Mouse (Mus musculus): ENCODE results near the gene Nptx1. TPM values are rescaled to one million over a fixed set of nuclear protein-coding genes. Genes with fewer than 3 reads are reported as not detected.

Nptx1 gene
- total RNA-seq, 2 experiments from 2014 or later, result not detected

DNA sequence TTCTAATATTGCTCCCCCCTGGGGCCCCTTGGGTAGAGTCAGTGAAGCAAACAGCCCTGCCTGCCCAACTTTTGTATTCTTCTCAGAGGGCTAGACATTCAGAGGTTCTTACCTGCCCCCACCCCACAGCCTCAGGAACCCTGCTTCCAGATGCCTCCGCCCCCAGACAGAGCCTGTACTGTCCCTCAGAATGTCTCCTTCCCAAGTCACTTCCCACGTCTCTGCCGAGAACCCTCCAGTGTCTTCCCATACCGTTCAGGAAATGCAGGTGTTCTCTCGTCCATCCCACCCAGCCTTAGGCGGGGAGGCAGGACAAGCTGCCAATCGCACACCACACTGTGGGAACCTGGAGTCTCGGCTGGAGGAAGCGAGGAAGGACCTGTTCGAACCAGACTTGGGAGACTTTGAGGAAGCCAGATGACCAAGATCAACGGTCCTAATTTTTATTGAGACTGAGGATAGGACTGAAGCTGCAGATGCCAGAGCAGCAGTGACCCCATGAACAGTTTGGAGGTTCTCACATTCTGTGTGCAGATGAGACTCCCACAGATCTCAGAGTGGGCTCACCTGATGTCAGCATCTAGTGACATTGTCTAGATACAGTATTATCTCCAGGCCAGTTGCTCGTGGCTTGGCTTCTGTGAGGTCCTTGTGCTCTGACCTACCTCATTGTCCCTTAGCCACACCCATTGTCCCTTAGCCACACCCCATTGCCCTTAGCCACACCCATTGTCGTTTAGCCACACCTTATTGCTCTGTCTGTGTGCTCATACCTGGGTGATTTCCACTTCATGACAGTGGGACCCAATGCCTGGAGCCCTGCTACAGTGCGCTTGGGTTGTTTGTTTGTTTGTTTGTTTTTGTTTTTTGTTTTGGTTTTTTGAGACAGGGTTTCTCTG lies 21.2 kb downstream of the Nptx1 start:
- ATAC-seq (replicated peaks; ENCODE audit: low FRiP score, poor library complexity, severe bottlenecking), result no peak

DNA sequence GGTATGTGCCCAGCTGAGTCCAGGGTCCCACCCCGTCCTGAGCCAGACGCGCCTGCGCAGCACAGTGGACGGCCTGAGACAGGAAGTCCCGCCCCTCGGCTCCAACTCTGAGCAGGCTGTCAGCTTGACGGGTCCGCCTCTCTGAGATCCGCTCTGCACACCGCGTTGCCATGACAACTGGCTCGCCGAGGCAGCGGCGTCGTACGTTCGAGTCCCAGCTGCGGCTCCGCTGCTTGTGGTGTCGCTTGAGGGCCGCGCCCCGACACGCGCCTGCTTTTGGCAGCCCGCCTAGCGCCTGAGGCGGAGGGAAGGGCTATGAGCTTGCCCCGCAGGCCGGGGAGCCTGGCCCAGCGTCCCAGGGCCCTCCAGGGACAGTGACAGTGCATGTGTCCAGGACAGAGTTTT lies 23.0 kb downstream of the Nptx1 start:
- ATAC-seq (replicated peaks; ENCODE audit: low FRiP score, poor library complexity, severe bottlenecking), result peak; percentile 60

DNA sequence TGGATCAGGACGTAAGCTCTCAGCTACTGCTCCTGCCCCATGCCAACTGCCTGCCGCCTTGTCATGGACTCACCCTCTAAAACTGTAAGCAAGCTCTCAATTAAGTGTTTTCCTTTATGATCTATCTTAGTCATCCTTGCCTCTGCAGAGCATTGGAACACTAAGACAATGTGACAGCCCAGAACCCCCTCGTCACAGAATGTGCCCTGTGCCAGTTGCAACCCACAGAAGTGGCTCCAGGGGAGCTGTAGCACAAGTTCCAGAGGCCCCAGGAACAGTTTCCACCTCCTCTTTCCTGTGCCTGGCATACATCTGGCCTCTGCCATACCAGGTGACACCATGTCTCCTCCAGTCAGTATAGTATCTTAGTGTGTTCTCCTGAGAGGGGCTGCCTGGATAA lies 24.2 kb downstream of the Nptx1 start:
- no peak for ATAC-seq (replicated peaks; ENCODE audit: low FRiP score, poor library complexity, severe bottlenecking)

DNA sequence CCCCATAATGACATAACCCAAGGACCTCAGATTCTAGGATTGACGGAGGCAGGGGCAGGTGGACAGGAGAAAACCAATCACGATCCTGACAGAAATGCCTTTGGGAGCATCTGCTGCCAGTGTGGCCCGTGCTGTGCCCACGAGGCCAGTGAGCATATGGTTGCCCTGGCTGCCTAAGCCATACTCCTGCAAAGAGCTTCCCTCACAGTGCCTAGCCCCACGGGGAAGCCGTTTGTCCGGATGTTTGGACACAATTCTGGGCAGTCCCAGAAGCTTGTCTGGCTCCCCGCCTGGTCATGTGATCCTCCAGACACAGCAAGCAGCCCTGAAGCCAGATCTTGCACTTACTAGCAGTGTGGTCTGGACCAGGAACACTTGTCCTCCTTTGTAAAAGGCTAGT lies 24.8 kb downstream of the Nptx1 start:
- no peak for ATAC-seq (replicated peaks; ENCODE audit: low FRiP score, poor library complexity, severe bottlenecking)

DNA sequence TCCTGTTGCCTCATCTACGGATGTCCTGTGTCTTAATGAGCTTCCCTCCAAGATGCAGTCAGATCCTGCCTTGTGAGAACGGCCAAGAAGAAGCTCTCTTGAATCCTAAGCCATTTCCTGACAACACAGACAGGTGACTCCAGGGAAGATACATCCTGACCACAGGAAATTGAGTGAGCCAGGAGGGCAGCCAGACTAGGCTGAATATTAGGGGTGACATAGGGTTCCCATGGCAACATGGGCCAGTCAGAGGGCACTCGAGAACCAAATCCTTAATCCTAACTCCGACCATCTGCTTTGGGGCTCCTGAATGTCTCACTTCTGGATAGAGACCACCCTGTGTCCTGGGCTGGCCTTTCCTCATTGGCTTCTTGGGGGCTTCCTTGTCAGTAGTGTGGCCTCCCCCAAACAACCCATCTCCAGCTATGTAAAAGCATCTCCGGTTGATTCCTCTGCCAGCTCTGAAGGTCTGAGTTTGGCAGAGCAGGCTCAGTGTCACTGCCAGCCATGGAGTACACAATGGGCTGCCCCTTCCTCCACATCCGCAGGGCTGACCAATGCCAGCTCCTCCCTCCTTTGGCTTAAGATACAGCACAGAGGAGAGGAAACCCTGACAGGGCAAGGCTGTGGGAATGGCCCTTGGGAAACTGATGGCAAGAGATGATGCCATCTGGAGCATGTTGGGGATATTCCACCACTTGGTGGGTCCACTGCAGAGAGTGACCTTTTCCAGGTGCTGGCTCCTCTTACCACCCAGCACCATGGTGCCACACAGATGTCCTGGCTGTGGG lies 25.4 kb downstream of the Nptx1 start:
- no peak for ATAC-seq (replicated peaks; ENCODE audit: low FRiP score, poor library complexity, severe bottlenecking)

DNA sequence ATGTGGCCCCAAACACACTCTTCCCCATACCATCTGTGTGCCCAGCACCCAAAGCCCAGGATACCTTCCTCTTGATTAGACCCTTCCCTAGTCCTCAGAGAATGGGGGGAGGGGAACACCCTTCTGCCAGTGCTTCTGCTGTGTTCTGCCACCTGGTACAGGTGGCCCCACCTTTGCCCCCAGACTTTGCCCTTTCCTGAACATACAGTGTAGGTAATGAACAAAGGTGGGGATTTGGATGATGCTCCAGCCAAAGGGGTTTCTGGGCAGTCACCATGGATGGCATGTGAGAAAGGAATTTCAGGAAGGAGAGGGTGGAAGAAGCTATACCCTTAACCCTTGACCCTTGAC lies 26.9 kb downstream of the Nptx1 start:
- no peak for ATAC-seq (replicated peaks; ENCODE audit: low FRiP score, poor library complexity, severe bottlenecking)

DNA sequence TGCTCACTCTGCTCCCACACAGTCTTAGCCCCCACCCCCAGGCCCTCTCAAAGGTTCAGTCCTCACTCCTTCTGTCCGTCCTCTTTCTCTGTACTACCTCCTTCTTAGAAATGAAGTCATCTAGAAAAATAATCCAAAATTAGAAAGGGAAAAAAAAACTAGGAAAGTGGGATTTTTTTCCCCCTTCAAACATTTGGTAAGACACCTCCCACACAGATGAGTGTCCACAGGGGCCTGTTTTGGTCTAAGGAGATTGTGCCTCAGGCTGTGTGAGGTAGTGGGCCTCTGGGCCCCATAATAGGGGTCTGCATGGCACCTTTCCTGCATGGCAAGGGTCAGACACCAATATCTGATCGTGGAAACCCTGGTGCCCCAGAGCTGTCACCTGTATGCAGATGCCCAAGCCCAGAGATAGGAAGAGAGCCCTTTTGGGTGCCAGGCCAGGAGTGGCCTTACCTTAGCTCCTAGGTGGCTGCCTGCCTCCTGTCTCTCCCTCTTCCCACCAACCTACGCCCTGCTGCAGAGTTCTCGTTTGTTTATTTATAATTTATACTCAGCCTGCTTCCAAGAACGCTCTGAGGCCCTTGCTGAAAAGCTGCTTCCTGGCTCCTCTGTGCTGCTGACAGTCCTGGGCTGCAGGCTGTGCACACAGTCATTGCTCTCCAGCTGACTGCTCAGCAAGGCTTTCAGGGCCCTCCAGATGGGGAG lies 27.4 kb downstream of the Nptx1 start:
- ATAC-seq (replicated peaks; ENCODE audit: low FRiP score, poor library complexity, severe bottlenecking), result no peak

DNA sequence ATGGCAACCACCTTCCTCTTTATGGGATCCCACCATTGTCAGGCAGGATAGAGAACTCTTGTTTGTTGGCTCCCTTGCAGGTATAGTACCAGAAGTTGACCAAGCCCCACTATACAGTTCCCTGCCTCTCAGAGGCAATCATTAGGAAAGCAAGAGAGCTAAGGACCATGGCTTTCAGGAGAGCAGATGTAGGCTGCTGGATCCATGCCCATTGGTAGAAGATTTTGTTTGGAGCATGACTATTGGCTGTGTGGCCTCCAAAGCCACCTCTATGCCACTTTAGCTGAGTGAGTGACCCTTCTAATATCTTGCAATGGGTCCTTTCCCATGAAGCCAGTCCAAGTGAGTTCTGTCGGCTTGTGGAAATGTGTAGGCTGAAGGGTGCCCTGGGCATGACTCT lies 28.2 kb downstream of the Nptx1 start:
- no peak for ATAC-seq (replicated peaks; ENCODE audit: low FRiP score, poor library complexity, severe bottlenecking)

DNA sequence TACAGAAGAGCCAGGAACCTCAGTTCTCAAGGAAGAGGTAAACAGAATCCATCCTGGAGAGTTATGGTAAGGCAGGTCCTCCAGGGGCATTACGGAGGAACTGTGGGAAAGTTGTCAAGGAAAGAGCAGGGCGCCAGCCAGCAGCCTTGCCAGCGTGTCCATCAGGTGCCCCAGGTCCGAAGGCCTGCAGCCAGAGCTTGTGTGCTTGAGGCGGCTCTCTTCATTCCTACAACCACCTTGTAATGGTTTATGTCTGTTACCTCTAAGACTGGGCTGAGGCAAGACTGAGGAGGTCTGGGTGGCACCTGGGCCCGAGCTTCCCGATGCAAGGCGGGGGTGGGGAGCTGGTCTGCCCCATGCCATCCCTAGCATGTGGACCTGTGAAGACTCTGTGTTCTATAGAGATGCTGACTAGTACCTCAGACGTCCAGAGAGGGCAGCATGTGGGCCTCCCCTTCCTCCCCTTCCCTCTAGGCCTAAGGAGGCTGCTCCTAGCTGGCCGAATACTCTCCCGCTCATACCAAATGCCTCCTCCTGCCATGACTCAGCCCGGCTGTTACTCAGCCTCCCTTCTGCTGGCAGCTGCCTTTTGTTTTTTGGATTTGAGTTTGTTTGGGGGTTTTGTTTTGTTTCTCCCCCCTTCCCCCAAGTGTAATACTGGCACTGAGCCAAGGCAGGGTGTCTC lies 30.7 kb downstream of the Nptx1 start:
- ATAC-seq (replicated peaks; ENCODE audit: low FRiP score, poor library complexity, severe bottlenecking), result no peak

DNA sequence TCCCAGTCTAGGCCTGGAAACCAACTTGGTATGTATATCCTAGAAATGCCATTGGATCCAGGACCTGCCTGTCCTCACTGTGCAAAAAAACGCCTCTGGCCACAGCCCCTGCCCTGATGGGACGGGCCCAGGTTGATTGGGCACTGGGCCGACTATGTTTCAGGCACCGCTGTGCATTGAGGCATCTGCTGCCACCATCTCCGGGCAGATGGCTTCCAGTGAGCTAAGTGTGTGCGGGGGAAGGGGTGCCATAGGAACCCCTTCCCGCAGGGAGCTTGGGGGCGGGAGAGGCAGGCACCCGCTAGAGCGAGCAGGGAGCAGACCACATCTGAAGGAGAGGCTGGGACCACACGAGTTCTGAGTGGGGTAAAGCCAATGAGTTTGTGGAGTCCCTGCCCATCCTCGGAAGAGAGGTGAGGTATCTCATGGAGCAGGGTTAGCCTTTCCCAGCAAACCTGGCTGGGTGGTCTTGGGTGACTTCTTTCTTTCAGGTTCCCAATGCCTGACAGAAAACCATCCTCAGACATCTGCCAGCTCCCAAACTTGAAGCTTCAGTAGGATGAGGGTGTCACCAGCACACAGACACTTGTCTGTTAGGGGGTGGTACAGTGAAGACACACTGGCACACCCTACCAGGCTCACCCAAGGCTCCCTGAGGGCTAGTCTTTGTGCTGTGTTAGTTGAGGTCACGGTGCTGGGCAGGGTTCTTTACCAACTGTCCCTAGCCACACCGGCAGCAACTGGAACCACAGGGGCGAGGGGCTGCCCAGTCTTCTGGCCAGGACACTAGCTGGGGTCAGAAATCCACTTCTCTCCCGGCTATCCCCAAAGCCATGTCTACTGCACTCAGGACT lies 31.5 kb downstream of the Nptx1 start:
- ATAC-seq (replicated peaks; ENCODE audit: low FRiP score, poor library complexity, severe bottlenecking), result 0 out of 2 replicates have a peak, but pooled peaks have one; percentile 2

DNA sequence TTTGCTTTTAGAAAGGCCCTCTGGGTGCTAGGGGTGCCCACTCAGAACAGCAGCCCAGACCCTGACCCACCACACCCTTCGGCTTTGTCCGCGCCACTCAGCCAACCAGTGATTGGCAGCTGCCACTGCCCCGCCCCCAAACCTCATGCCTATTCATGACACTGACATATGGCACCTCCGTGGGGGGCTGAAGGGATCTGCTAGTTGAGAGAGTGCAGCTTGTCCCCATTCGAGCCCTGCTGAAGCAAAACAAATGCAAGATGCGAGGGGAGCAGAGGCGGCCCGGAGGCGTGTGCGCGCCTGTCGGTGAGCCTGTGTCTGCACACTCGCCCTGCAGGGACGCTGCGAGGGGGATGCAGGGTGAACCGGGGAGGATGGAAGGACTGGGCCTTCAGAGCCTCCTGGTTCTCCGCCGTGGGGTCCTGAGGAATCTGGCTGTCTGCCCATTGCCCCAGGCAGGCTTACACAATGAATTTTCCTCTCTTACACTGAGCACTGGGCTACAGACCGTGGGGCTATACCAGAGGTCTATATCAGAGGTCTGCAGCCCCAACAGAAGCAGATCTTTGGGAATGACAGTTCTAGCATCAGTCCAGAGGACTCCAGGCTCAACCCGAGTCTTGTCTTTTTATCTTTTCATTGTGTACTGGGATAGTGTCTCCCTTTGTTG lies 32.5 kb downstream of the Nptx1 start:
- no peak for ATAC-seq (replicated peaks; ENCODE audit: low FRiP score, poor library complexity, severe bottlenecking)

DNA sequence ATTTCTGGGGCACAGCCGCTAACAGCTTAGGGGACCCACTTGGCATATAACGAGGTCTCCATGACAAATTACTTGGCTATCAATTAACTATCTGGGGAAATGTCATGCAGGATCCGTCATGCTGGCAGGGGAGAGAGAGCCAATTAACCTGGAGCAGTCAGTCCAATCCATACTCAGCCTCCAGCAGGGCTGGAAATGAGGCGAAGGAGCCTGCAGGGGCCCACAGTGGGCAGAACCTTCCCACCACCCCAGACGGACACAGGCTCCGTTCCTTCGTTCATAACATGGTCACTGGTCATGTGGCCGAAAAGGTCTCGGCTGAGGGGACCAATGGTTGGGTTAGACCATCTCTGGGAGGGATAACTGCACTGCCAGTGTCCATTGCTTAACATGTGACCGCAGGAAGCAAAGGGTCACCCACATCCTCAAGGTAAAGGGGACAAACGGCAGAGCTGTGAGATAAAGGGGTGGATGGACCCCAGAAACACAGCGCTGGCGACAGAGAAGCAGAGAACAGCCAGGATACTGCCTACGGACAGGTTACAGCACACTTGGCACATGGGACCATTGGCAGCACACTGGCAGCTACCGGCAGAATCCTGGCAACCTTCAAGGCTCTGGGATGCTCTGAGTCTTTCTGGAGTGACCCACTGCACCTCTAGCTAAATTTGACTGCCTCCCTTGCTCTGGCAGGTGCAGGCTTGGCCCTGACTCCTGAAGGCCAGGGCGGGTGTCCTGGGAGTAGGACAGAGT lies 33.3 kb downstream of the Nptx1 start:
- no peak for ATAC-seq (replicated peaks; ENCODE audit: low FRiP score, poor library complexity, severe bottlenecking)

DNA sequence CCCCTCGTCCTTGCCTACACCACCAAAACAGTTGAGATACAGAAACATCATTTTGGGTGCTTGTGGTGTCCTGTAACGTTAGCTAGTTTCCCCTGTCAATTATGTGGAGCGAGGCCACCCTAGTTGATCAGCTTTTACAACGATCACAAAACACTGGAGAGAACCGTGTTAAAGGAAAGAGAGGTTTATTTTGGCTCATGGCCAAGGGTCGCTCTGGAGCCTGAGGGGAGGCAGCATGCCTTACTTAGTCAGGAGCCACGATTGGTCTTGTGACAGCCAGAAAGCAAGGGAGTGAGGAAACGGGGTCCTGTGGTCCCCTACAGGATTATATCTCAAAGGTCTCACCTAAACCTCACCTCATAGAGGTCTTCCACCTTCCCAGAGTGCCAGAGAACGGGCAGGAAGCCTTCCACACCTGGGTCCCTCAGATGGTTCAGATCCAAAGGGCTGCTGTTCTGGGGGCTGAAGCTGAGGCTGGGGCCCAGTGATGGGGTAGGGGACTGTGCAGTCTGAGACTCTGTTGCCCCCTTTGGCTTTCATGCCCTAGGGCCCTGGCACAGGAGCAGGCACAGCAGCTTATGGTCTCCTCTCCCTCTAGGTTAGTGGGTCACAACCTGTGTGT lies 34.4 kb downstream of the Nptx1 start:
- ATAC-seq (replicated peaks; ENCODE audit: low FRiP score, poor library complexity, severe bottlenecking), result no peak

DNA sequence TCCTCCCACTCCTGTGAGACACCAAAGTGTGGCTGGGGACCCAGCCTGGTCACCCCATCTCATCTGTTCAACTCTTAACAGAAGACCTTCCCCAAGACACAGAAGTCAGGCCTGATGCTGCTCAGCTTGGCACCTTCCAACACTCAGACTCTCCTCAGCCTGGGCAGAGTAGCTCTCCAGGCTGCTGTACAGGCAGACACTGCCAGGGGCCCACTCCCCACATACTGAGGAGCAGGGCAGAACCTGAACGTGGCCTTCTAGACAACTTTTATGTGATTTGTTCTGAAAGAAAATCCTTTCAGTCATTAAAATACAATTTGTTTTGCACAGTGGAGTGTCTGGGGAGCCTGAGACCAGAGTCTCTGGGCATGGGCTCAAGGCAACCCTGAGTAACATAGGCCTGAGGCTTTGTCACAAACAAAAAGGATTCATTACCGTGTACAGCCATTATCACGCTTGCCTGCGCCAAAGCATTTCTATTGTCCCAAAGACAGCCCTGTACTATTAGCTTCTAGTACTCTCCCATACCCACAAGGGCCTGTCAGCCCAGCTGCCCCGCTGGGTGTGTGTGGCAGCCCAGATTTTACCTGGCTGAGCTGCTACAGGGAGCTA lies 38.3 kb downstream of the Nptx1 start:
- ATAC-seq (replicated peaks; ENCODE audit: low FRiP score, poor library complexity, severe bottlenecking), result no peak

DNA sequence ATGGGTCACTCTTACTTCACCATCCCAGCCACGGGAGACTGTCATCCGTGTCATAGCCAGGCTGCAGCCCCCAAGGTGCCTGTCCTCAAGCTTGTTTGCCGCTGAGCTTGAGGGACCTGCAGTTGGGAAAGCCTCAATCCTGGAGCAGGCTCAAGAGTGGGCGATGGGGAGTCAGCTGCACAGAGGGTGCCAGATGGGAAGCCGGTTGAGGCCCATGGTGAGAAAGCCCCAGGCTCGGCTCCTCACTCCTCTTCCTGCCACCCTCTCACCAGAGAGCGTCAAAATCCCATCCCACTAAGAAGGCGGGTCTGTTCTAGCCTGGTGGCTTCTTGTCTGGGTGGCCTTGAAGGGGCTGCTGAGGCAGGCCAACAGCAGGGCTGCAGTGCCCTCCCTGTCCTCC lies 39.8 kb downstream of the Nptx1 start:
- ATAC-seq (replicated peaks; ENCODE audit: low FRiP score, poor library complexity, severe bottlenecking), result no peak

DNA sequence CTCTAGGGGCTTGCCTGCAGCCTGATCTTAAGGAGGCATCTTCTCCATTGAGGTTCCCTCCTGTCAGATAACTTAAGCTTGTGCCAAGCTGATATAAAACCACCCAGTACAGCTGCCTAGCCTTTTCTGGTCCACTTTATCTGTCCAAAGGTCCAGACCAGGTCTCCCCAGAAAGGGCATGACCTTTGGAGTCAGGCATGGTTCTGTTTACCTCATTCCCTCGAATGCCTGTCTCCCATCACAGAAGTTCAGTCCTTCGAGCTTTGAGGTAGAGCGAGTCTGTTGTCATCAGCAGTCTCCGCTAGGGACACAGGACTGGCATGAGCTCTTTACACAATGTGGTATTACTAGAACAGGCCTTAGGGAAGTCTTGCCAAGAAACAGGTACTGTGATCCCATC lies 41.2 kb downstream of the Nptx1 start:
- no peak for ATAC-seq (replicated peaks; ENCODE audit: low FRiP score, poor library complexity, severe bottlenecking)

DNA sequence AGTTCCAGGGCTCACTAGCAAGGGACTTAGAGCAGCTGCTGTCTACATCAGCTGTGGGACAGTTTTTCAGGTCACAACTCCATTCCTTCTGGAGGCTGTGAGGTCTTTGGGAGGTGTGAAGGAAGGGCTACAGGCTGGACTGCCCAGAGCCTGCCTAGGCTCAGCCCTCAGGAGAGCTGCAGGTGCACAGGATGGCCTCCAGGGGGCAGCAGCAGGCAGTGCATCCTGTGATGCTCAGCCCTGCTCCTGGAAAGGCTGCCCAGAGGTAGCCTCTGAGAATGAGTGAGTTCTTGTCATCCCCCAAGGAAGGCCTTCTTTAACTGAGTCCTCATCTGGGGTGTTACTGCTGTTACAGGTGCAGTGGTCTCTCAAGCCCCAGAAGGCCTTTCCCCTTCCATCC lies 43.9 kb downstream of the Nptx1 start:
- ATAC-seq (replicated peaks; ENCODE audit: low FRiP score, poor library complexity, severe bottlenecking), result peak; percentile 72
